Mouse (Mus musculus): ENCODE data around the gene Cadps. TPM values are rescaled to one million over a fixed set of nuclear protein-coding genes. Genes with fewer than 3 reads are reported as not detected.

Cadps gene
- polyA plus RNA-seq, 1 experiment from 2014 or later = 0.56 TPM

GRCm38 (mm10) chr14:12707395-12707794, 115.5 kb downstream of the Cadps start:
- H3K4me1 ChIP-seq (ENCODE audit: control insufficient read depth, insufficient read depth, low read length) = no peaks in the 10 kb centered on the region
- H3K36me3 ChIP-seq (ENCODE audit: control insufficient read depth, insufficient read depth) = no peaks in the 10 kb centered on the region
- H3K4me2 ChIP-seq (ENCODE audit: low read depth, low read length) = no peak overlapping the region
- H3K9me3 ChIP-seq (replicated peaks; ENCODE audit: control insufficient read depth, low read length) = no peaks in the 10 kb centered on the region
- no peak overlapping the region for H3K27ac ChIP-seq (ENCODE audit: low read length)
- H3K27me3 ChIP-seq (ENCODE audit: control insufficient read depth, insufficient read depth, low read length) = no peaks in the 10 kb centered on the region
- WGBS = 80% methylated on average over 3 of the region's 3 CpGs
- no peak overlapping the region for H3K9ac ChIP-seq (ENCODE audit: low read length)
- no peak overlapping the region for H3K4me3 ChIP-seq (ENCODE audit: low read length)
- no peak for ATAC-seq (replicated peaks; ENCODE audit: extremely low read depth, insufficient read depth, low FRiP score)

GRCm38 (mm10) chr14:12704461-12704860, 118.4 kb downstream of the Cadps start:
- H3K4me1 ChIP-seq (ENCODE audit: control insufficient read depth, insufficient read depth, low read length) = no peaks in the 10 kb centered on the region
- WGBS = 69% methylated on average over 2 of the region's 2 CpGs
- no peaks in the 10 kb centered on the region for H3K27me3 ChIP-seq (ENCODE audit: control insufficient read depth, insufficient read depth, low read length)
- H3K27ac ChIP-seq (ENCODE audit: low read length) = no peak overlapping the region
- H3K9me3 ChIP-seq (replicated peaks; ENCODE audit: control insufficient read depth, low read length) = no peaks in the 10 kb centered on the region
- no peaks in the 10 kb centered on the region for H3K36me3 ChIP-seq (ENCODE audit: control insufficient read depth, insufficient read depth)
- H3K9ac ChIP-seq (ENCODE audit: low read length) = no peak overlapping the region
- no peak overlapping the region for H3K4me2 ChIP-seq (ENCODE audit: low read depth, low read length)
- no peak for ATAC-seq (replicated peaks; ENCODE audit: extremely low read depth, insufficient read depth, low FRiP score)
- no peak overlapping the region for H3K4me3 ChIP-seq (ENCODE audit: low read length)

- no peaks in the 10 kb centered on the region for H3K4me1 ChIP-seq (ENCODE audit: control insufficient read depth, insufficient read depth, low read length)
- H3K4me3 ChIP-seq (ENCODE audit: low read length) = no peak overlapping the region
- H3K36me3 ChIP-seq (ENCODE audit: control insufficient read depth, insufficient read depth) = no peaks in the 10 kb centered on the region
- no peak overlapping the region for H3K27ac ChIP-seq (ENCODE audit: low read length)
- H3K9ac ChIP-seq (ENCODE audit: low read length) = no peak overlapping the region
- H3K27me3 ChIP-seq (ENCODE audit: control insufficient read depth, insufficient read depth, low read length) = no peaks in the 10 kb centered on the region
- no peak overlapping the region for H3K4me2 ChIP-seq (ENCODE audit: low read depth, low read length)
- no peak for ATAC-seq (replicated peaks; ENCODE audit: extremely low read depth, insufficient read depth, low FRiP score)
- H3K9me3 ChIP-seq (replicated peaks; ENCODE audit: control insufficient read depth, low read length) = no peaks in the 10 kb centered on the region
- 39% methylated on average over 1 of the region's 1 CpGs for WGBS
These were observed 132.7 kb downstream of the Cadps start for GRCm38 (mm10) chr14:12690201-12690600.

- Histone ChIP-seq H3K27me3 (ENCODE audit: control insufficient read depth, insufficient read depth, low read length) (no peaks in the 10 kb centered on the region), H3K4me2 (ENCODE audit: low read depth, low read length) (no peak overlapping the region), H3K9ac (ENCODE audit: low read length) (no peak overlapping the region), H3K4me3 (ENCODE audit: low read length) (no peak overlapping the region), H3K4me1 (ENCODE audit: control insufficient read depth, insufficient read depth, low read length) (no peaks in the 10 kb centered on the region), H3K9me3 (replicated peaks; ENCODE audit: control insufficient read depth, low read length) (no peaks in the 10 kb centered on the region), H3K36me3 (ENCODE audit: control insufficient read depth, insufficient read depth) (no peaks in the 10 kb centered on the region), H3K27ac (ENCODE audit: low read length) (no peak overlapping the region)
- no peak for ATAC-seq (replicated peaks; ENCODE audit: extremely low read depth, insufficient read depth, low FRiP score)
- WGBS = 83% methylated on average over 3 of the region's 3 CpGs
These were observed 137.9 kb downstream of the Cadps start for GRCm38 (mm10) chr14:12685015-12685414.

GRCm38 (mm10) chr14:12680819-12681638, 141.8 kb downstream of the Cadps start:
- no peak overlapping the region for H3K4me3 ChIP-seq (ENCODE audit: low read length)
- no peak overlapping the region for H3K9ac ChIP-seq (ENCODE audit: low read length)
- 53% methylated on average over 3 of the region's 3 CpGs for WGBS
- H3K27ac ChIP-seq (ENCODE audit: low read length) = no peak overlapping the region
- no peaks in the 10 kb centered on the region for H3K36me3 ChIP-seq (ENCODE audit: control insufficient read depth, insufficient read depth)
- no peaks in the 10 kb centered on the region for H3K9me3 ChIP-seq (replicated peaks; ENCODE audit: control insufficient read depth, low read length)
- no peaks in the 10 kb centered on the region for H3K4me1 ChIP-seq (ENCODE audit: control insufficient read depth, insufficient read depth, low read length)
- no peaks in the 10 kb centered on the region for H3K27me3 ChIP-seq (ENCODE audit: control insufficient read depth, insufficient read depth, low read length)
- no peak for ATAC-seq (replicated peaks; ENCODE audit: extremely low read depth, insufficient read depth, low FRiP score)
- no peak overlapping the region for H3K4me2 ChIP-seq (ENCODE audit: low read depth, low read length)

- Histone ChIP-seq H3K9me3 (replicated peaks; ENCODE audit: control insufficient read depth, low read length) (no peaks in the 10 kb centered on the region), H3K4me2 (ENCODE audit: low read depth, low read length) (no peak overlapping the region), H3K9ac (ENCODE audit: low read length) (no peak overlapping the region), H3K4me3 (ENCODE audit: low read length) (no peak overlapping the region), H3K36me3 (ENCODE audit: control insufficient read depth, insufficient read depth) (no peaks in the 10 kb centered on the region), H3K27ac (ENCODE audit: low read length) (no peak overlapping the region), H3K4me1 (ENCODE audit: control insufficient read depth, insufficient read depth, low read length) (no peaks in the 10 kb centered on the region), H3K27me3 (ENCODE audit: control insufficient read depth, insufficient read depth, low read length) (no peaks in the 10 kb centered on the region)
- 77% methylated on average over 2 of the region's 2 CpGs for WGBS
- ATAC-seq (replicated peaks; ENCODE audit: extremely low read depth, insufficient read depth, low FRiP score) = no peak
These were observed 161.4 kb downstream of the Cadps start for GRCm38 (mm10) chr14:12661430-12661829.

- H3K9ac ChIP-seq (ENCODE audit: low read length) = no peak overlapping the region
- no peaks in the 10 kb centered on the region for H3K9me3 ChIP-seq (replicated peaks; ENCODE audit: control insufficient read depth, low read length)
- 52% methylated on average over 4 of the region's 4 CpGs for WGBS
- H3K27ac ChIP-seq (ENCODE audit: low read length) = no peak overlapping the region
- H3K4me3 ChIP-seq (ENCODE audit: low read length) = no peak overlapping the region
- no peaks in the 10 kb centered on the region for H3K36me3 ChIP-seq (ENCODE audit: control insufficient read depth, insufficient read depth)
- no peaks in the 10 kb centered on the region for H3K27me3 ChIP-seq (ENCODE audit: control insufficient read depth, insufficient read depth, low read length)
- ATAC-seq (replicated peaks; ENCODE audit: extremely low read depth, insufficient read depth, low FRiP score) = no peak
- H3K4me1 ChIP-seq (ENCODE audit: control insufficient read depth, insufficient read depth, low read length) = no peaks in the 10 kb centered on the region
- H3K4me2 ChIP-seq (ENCODE audit: low read depth, low read length) = no peak overlapping the region
These were observed 165.5 kb downstream of the Cadps start for GRCm38 (mm10) chr14:12657351-12657750.

- Histone ChIP-seq H3K4me2 (ENCODE audit: low read depth, low read length) (no peak overlapping the region), H3K9me3 (replicated peaks; ENCODE audit: control insufficient read depth, low read length) (no peaks in the 10 kb centered on the region), H3K36me3 (ENCODE audit: control insufficient read depth, insufficient read depth) (no peaks in the 10 kb centered on the region), H3K4me3 (ENCODE audit: low read length) (no peak overlapping the region), H3K27me3 (ENCODE audit: control insufficient read depth, insufficient read depth, low read length) (no peaks in the 10 kb centered on the region), H3K27ac (ENCODE audit: low read length) (no peak overlapping the region), H3K9ac (ENCODE audit: low read length) (no peak overlapping the region), H3K4me1 (ENCODE audit: control insufficient read depth, insufficient read depth, low read length) (no peaks in the 10 kb centered on the region)
- no peak for ATAC-seq (replicated peaks; ENCODE audit: extremely low read depth, insufficient read depth, low FRiP score)
- 77% methylated on average over 6 of the region's 6 CpGs for WGBS
These were observed 179.9 kb downstream of the Cadps start for GRCm38 (mm10) chr14:12642868-12643512.

- Histone ChIP-seq H3K9me3 (replicated peaks; ENCODE audit: control insufficient read depth, low read length) (no peaks in the 10 kb centered on the region), H3K4me1 (ENCODE audit: control insufficient read depth, insufficient read depth, low read length) (peaks cover 6% of the 10 kb centered on the region; the same call in 1 of the 2 replicates), H3K4me2 (ENCODE audit: low read depth, low read length) (no peak overlapping the region), H3K4me3 (ENCODE audit: low read length) (no peak overlapping the region), H3K27me3 (ENCODE audit: control insufficient read depth, insufficient read depth, low read length) (no peaks in the 10 kb centered on the region), H3K27ac (ENCODE audit: low read length) (no peak overlapping the region), H3K36me3 (ENCODE audit: control insufficient read depth, insufficient read depth) (no peaks in the 10 kb centered on the region), H3K9ac (ENCODE audit: low read length) (no peak overlapping the region)
- WGBS = 70% methylated on average over 2 of the region's 2 CpGs
- no peak for ATAC-seq (replicated peaks; ENCODE audit: extremely low read depth, insufficient read depth, low FRiP score)
These were observed 184.1 kb downstream of the Cadps start for GRCm38 (mm10) chr14:12638762-12639161.

Data from heart, embryonic 16.5 days (tissue).